Mouse (Mus musculus): Measurements from ENCODE around the gene Ghr. TPM values are rescaled to one million over a fixed set of nuclear protein-coding genes. Genes with fewer than 3 reads are reported as not detected.

The Ghr gene
- total RNA-seq (2021), result 100 to 1,000 TPM; 183 to 184 TPM
- long read RNA-seq, experiment 1, full-length matches to known transcripts, result 189 of 235 reads
- long read RNA-seq, experiment 1, partial matches to known transcripts, result 7 of 235 reads
- long read RNA-seq, experiment 1, other reads (novel, unspliced or antisense), result 39 of 235 reads
- long read RNA-seq, experiment 2, full-length matches to known transcripts, result 117 of 149 reads
- long read RNA-seq, experiment 2, partial matches to known transcripts, result 8 of 149 reads
- long read RNA-seq, experiment 2, other reads (novel, unspliced or antisense), result 24 of 149 reads

DNA sequence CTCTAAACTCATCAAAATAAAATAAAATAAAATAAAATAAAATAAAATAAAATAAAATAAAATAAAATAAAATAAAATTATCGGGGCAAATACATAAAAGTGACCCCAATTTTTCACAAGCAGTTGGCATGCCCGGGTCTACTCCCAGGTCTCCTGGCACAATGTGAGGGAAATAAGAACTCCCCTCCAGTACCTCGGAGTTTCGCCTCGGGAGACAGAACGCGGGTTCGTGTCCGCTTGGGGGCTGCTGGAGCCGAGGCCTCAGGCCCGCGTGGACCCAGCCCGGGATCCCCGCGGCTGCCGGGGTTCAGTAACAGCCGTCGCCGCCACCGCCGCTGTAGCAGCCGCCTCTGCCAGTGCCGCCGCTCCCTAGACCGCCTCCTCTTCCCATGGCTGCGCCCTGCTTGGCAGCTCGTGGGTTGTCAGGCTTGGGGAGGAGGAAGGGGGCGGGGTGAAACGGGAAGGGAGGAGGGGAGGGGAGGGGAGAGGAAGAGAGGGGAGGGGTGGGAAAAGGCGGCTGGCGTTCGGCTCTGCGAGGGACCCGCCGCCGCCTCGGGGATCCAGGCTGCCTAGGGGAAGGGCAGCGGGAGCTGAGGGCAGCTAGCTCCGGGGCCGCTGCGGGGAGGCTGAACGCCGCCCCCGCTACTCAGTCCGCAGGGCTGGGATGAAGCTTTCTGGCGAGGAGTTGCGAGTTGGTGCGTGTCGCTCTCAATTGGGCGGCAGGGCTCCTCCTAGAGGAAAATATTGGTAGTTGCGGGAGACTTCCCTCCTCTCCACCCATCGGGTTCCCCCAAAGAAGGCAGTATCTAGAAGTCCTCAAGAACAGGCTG is at the start of gene Ghr:
Gene Ghr (minus strand): TSS at position 686 of the 830 bp plus-strand sequence.
- peak; percentile 92 for DNase-seq (ENCODE audit: low spot score)

DNA sequence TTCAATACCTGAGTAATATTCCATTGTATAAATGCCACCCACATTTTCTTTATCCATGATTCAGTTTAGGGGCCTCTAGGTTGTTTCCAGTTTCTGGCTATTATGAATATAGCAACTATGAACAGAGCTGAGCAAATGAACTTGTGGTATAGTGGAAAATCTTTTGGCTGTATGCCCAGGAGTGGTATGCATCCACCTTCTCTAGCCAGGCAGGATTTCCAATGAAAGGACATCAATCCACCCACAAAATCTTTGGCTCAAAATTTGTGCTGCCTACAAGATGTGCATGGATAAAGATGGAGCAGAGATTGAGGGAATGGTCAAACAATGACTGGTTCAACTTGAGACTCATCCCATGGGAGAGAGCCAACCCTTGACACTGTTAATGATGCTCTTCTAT is 39.5 kb upstream of the Ghr start:
- DNase-seq (ENCODE audit: low spot score), result no peak

DNA sequence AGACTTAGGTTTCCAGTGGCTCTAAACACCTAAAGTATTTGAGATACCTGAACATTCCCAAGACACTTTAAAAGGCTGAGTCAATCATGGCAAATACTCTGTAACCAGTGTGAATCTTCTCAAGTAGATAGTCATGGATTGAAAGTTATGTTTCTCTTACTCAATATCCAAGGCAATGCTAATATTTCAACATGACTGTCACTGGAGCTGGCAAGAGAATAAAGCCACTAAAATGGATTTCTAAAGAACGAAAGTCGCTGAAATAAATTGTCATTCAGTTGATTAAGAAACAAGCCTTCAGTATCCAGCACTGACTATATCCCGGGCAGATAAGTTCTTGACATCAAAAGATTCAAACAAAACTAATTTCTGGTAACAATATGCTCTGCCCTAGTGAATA is 37.1 kb upstream of the Ghr start:
- DNase-seq (ENCODE audit: low spot score), result no peak

DNA sequence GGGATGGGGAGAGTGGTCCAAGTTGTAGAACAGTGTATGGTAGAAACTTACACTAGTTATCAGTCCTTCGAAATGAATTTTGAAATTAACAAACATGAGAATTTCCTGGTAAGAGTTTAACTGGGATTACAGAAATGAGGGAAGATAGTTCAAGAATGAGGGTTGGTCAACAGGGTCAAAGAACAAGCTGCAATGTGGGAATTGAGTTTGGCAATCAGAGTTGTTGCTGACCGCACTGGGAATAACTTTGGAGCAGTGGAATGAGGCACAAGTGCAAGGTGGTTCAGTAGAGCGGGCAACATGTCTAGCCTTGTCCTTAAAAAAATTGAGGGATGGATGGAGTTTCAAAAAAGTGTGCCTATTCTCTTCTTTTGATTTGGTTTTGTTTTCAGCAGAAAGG is 35.0 kb upstream of the Ghr start:
- no peak for DNase-seq (ENCODE audit: low spot score)

DNA sequence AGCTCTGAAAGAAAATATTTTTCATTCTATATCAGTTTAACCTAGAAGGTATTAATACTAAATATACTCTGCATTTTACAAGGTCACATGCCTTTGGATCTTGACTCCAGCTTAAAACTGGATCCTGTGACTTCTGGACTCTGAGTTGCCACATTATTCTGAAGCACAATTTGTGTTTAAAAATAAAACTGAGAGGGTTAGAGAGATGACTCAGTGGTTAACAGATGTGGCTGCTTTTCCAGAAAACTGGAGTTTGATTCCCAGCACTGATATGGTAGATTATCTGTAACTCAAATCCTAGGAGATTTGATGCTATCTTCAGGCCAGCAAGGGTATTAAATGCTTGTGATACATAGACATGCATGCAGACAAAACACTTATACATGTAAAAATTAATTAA is 28.7 kb upstream of the Ghr start:
- DNase-seq (ENCODE audit: low spot score), result no peak

DNA sequence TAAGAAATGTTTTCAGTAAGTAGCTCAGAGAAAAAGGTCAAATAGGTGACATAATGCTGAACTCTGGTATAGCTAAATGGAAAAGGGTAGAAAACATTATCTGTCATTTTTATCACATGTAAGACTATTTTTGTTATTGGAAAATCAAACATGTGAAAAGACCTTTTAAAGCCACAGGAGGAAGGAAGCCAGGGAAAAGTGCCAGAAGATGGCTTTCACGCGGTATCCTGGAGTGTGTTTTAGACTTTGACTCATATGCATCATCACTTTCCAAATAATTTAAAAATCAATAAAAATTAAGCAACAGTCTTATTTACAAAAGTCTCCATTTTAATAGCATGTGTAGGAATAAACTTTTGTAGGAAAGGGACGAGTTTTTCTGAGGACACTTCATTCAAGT is 24.7 kb upstream of the Ghr start:
- DNase-seq (ENCODE audit: low spot score), result no peak

DNA sequence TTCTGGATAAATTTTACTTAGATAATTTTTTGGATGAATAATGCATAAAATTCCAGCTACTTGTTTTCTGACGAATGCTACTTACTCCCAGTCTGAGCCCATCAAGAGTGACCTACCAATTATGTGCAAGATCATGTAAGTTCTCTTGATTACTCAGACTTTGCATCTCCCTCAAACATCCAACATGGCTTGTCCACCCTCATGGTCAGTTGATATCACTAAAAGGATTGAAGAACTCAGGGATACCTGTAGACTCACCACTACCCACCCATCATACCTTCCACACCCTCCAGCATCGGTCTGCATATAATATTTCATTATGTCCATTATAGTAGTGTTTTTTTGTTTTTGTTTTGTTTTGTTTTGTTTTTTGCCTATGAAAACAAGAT is 18.8 kb upstream of the Ghr start:
- DNase-seq (ENCODE audit: low spot score), result no peak

DNA sequence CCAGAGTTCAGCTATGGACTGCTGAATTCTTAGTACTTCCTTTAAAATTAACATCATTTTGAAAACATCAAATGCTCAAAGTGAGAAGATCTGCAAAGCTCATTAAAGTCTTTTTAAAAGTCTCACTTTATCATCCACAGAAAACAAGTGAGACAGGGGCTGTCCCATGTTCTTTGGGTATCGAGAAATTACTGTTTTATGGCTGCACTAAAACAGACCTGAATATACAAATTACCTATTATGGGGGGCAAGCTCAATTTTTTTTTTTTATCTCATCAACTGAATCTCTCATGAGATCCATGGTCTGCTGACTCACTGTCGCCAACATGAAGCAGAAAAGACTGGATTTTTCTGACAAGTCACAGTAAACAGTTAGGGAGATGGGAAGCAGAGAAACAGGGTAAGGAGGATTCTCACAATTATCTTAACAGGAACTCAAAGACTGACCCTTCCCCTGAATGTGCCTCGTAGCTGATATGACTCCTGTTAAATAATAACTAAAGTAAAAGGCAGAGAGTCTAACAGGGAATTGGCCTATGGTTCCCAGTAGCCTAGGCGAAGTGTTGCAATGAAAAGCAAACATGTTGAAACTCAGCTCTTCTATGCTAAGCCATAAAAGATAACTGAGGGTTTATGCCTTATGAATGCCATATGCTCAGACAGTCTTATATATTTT is 18.3 kb upstream of the Ghr start:
- DNase-seq (ENCODE audit: low spot score), result no peak

DNA sequence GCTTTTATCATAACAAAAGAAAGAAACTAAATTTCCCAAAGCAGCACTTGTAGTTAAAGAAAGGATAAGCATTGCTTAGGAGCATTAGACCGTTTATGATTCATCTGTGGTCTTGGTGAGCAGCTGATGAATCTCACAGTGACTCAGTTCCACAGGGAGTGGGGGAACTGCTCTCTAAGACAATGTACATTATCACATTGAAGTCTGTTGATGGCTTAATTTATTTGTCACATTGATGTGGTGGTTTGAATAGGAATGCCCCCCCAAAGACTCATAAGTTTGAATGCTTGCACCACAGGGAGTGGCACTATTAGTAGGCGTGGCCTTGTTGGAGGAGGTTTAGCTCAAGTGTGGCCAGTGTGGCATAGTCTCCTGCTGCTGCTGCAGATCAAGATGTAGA is 4.6 kb upstream of the Ghr start:
- DNase-seq (ENCODE audit: low spot score), result no peak

DNA sequence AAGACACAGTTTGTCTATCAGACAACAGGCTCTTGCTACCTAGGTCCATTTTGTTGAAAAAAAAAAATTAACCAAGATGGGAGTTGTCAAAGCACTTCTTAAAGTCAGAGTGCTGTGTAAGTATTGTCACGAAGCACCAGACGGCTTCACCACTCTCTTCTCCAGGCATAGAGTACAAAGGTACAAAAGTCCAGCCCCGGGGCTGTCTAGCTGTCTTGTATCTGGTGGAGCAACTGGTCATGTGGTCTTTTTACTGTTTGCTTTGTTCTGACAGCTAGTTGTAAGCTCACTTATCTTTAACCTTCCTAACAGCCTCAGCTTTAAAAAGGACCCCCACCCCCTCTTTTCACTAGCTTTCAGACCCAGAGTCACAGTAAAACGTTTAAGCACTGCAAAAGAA is 1.1 kb upstream of the Ghr start:
- DNase-seq (ENCODE audit: low spot score), result no peak

DNA sequence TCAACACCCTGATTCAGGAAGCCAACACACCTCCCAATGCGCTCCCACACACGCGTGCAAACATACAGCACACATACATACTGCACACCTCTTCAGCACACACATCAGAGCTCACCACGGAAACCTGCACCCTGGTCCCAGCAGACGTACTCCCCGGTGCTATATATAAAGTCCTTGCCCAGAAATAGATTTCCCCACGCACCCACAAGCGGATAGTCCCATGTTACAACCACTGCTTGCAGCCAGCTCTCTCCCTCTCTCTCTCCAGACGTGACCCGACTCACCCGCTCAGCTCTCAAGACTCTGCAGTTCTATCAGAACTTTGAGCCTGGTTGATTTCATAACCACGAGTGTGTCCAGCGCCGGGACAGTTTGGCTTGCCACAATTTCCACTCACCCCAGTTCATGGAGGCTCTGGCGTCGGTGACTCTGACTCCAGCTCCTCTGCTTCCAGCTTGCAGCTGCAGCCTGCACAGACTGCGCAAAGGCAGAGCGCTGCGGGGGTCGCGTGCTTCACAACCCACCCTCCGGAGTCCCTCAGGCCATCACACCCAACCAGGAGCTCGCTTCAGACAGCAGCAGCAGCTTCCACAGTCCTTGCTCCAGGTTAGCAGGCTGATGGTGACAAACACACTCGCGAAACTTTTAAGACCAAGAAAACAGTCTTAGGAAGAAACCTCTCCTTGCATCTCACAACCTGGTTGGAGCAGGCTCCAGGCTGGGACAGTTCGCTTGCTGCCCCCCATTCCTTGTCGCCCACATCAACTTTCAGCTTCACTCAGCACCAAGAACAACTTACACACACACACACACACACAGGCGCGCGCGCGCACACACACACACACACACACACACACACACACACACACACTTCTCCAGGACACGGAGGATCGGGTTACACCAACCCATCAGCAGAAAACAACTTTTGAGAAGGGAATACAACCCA is 1.2 kb downstream of the Ghr start:
- DNase-seq (ENCODE audit: low spot score), result peak; percentile 78

DNA sequence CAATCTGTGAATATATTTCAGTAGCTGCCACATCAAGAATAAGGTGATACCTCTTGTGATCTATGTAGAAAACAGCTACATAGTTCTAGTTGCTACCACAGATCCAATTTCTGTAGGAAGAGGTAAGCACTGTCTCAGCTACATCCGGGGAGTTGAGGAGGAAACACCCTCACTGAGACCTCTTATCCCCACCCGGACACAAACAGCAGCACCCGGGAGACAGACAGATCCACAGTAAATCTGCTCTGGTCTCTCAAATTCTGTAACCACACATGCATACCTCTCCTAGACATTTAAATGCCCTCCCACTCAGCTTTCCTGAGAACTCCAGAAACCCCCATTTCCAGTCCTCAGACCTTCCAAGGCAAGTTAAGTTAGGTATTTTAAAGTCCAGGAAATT is 2.0 kb downstream of the Ghr start:
- no peak for DNase-seq (ENCODE audit: low spot score)

DNA sequence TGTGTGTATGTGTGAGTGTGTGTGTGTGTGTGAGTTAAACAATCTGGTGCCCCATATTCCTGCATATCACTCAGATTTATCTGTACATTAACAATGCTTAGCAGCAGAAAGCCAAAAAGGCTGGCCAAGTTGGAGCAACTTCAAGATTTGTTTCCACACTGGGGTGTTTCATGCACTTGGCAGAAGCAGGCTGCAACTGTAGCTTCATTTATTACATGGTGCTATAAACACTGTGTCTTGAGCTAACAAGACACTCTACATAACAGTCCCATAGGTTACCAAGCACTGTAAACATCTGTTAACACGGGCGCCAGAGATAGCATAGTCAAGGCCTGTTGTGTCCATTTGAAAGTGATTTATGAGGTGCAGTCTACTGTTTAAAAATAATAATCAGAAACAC is 3.1 kb downstream of the Ghr start:
- peak; percentile 21 for DNase-seq (ENCODE audit: low spot score)

DNA sequence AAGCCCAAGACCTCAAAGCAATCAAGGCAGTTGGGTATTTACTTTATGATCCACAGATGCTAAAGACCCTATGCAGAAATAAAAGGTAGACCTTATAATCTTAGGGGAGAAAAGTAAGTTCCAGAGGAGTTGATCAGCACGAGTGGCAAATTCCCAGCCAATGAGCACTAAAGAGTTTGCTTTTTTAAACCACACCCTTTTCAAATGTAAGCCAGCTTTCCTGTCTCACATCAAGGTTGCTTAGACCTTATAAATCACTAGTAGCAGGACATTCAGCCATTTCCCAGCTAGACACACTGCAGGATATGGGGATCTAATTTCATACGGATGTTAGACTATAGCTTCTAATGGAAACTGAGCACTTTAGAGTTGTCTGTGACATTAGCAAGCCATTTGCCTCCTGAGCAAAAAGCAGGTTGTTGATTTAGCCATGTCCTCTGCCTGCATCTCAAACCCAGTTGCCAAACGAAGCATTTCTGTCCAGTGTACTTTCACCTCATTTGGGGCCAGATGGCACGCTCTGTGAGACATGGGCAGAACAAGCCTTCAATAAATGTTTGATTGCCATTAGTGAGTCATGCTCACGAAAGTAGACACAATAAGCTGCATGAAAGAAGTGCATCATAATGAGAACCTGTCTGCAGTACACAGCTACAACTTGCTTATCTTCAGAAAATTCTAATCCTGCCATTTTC is 4.9 kb downstream of the Ghr start:
- DNase-seq (ENCODE audit: low spot score), result no peak

DNA sequence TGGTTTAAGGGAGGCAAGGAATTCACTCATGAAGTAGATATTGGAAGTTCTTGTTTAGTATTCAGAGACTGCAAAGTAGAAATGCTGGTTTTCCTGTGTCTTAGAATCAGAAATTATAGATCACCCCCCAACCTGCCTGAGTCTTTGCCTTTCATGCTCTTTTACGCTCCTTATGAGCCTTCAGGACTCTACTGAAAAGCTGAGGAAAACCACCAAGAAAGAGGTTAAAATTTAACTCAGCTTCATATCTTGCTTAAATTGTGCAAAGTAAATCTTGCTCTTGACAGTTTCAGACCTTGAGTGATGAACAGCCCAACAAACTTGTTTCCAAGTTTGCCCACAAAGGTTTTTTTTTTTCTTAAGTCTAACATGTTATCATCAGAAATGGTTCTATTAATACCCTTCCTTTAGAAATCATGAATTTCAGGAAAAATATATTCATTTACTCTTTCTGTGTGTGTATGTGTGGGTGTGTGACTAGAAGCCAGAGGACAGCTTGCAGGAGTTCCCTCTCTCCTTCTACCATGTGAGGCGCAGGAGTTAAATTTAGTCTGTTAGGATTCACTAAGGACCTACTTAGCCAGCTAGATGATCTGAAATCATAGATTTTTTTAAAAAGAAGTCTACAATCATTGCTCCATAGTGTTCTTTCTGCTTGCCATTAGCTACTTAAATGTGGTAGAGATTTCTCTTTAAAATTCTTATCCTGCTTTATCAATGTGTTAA is 14.0 kb downstream of the Ghr start:
- DNase-seq (ENCODE audit: low spot score), result no peak

DNA sequence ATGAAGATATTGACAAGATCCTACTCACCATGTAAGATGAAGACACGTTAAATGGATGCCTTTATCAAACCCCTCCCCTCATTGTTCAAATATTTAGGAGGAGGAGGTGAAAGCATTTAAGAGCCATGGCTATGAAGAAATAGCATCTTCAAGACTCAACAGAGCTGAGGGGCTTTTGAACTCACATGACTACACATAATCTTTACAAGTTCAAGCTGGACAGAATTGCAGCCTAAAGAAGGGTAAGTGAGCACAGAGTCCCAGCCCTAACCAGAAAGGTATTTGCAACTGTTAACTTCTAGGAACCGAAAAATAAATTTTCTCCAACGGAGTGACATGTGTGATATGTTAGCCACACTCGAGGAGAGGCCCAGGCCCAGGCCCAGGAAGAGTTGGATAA is 18.7 kb downstream of the Ghr start:
- DNase-seq (ENCODE audit: low spot score), result no peak

DNA sequence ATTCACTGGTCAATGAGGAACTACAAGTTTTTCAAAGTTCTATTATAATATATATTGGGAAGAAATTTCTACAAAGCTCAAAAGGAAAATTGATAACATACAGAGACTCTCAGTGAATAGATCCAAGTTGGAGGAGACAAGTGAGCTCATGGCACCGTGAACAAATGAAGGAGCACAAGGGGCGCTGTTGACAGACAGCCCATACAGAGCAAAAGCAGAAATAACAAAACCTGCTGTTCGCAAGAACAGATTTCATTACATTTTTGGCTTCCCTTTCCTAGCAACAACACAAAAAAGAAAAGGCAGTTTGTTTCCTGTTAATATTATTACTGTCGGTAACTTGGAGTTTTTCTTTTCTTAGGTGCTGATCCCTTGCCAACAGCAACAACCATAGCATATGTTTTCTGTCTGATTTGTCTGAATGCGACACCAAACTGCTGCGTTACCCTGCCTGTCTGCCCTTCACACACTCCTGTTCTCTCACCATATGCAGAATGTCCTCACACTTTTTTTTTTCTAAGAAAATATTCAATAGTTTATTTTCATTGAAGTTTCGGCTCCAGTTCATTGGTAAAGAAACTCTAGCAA is 19.3 kb downstream of the Ghr start:
- DNase-seq (ENCODE audit: low spot score), result no peak

DNA sequence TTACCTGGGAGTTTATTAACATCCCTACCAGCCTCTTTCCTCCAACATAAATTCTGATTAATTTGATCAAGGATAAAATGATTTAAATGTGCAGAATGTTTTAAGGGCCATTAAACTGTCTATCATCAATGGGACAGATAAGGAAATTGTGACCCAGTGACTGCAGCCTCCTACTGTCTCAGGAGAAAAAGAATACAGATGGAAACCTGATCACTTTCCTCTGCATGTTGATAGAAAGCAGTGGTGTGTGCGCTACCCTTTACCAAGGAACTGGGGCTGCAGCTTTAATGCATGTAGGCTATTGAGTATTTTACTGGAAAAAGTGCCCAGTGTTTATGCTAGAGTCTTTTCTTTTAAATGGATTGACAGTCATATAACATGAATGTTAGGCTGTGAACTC is 19.8 kb downstream of the Ghr start:
- DNase-seq (ENCODE audit: low spot score), result no peak

DNA sequence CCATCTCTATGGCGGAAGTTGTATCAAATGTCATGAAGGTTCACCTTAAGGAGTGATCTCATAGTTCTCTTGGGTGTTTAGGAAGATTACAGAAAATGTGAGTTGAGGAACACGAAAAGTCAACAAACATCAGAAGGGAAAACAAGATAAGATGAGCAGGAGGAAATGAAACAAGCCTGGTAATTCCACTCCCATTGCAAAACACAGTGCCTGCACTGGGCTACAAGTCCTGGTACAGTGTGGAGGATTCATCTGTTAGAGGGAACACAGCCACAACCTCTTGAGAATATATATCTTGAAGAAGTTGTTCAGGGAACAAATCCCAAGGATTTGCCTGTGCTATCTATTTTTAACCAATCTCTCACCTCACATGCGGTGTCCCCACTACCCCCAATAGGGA is 24.8 kb downstream of the Ghr start:
- DNase-seq (ENCODE audit: low spot score), result no peak

DNA sequence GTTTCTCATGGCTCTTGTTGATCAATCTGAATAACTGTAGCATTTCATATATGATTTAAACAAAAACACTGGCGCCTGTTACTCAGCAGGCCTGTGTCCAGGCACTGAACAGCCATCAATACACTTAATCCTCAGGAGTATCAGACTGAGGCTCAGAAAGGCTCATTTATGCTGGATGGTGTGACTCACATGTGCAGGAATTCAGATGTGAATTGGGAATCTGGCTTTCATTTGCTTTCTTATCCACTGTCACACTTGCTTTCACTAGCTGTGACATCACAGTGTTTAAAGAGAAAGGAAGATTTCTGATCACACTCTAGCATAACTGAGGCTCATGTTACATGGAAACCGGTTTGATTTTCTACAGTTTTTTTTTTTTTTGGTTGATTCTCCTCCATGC is 39.0 kb downstream of the Ghr start:
- no peak for DNase-seq (ENCODE audit: low spot score)
